Mouse (Mus musculus) layer of hippocampus, adult 9-11 months (tissue): Measurements from ENCODE around the gene Prex1.
A peak's percentile ranks its signal among the peaks of the same experiment; 100 is the strongest.

ENCODE experiments used
- DNase-seq: peaks from one replicate; pipeline ENCODE4 v3.0.0; 2022

Prex1 gene

DNA sequence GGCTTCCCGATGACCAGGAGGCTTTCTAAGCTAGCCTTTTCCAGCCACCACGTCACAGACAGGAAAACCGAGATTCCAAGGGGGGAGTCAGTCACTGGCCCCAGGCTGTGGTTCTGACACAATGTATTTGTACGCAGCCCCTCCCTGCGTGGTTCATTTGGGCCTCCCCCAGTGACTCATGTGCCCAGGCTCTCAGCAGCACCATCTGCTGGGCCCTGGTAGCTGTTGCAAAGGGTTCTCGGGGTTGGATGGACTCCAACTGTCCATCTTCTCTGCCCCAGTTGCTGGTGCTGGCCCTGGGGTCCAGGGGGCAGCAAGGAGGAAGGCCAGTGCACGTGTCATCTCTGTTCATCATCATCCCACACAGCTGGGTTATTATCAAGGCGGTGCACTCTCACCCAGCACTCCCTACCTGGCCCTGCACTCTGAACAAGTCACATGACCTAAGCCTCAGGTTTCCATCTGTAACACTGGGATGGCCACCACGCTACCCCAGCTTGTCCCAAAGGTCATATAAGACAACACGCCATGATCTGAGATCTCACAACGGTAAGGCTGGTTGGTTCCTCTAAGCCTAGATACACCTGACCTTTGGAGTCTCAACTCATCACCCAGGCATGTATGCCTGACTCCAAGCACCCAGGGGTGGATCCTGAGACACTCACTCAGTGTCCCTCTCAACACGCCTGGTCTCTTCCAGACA is 115.0 kb downstream of the Prex1 start:
- no peak for DNase-seq

DNA sequence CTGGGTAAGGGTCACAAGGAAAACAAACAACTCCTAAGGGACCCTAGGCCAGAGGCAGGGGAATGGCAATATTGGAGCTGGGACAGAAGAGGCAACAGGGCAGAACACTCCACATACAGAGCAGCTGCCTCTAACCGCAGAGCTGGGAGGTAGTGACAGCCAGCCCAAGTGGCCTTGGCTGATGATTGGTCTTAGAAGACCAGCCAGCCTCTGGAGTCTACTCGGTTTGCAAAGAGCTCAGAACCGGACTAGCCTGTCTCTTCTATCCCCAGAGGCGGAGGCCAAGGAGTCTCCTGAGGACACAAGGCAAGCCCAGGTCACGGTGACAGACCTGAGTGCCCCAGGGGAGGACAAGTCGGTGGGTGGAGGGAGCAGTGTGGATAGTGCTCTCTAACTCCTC is 115.9 kb downstream of the Prex1 start:
- no peak for DNase-seq

DNA sequence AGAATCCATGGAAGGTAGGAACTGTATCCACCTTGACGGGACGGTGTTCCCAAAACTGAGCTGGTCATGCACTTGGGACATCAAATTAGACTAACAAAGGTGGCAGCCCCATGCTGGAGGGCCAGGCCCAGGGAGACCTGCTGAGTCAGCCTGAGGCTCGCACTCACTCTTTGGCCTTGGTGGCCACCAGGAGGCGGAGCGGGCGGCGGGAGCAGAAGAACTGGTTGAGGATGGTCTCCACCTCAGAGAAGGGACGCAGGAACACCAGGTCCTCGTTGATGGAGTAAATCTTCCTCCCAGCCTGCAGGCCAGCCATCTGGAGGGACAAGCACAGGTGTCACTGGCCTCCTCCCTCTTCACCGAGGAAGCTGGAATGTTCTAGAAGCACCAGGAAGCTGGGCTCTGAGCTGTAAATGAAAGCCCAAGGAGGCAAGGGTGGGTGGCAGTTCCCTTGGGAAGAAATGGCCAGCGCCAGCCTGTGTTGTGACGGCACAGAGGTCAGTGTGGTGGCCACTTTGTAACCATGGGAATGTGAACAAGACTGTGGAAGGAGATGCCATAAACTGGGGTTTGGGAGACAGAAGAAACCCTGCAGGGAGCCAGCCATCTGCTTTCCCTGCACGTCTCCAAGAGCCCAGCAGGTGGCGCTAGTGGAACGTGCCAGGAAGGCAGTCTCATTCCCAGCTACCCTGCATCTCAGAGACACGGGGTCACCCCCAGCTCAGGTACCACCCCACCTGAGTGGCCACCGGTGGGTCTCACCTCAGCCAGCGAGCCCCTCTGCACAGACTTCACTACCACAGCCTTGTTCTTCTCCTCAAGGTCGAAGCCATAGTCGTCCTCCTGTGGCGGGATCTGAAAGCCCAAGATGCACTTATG is 121.4 kb downstream of the Prex1 start:
- peak; percentile 66 for DNase-seq

DNA sequence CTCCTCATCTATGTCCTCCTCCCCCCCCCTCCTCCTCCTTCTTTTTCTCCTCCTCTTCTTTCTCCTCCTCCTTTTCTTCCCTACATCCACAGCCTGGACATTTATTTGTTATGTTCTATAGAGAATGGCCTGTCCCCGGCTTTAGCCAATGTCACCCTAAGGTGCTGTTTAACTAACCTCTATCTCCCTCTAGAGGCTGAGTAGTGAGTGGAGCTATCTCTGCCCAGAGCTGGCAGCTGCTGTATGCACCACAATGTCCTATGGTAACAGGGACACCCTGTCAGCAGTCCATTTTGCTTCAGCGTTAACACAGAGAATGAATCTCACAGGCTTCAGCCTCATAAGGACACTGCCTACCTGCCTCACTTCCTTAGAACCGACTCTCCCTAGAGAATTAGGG is 129.1 kb downstream of the Prex1 start:
- DNase-seq = no peak

DNA sequence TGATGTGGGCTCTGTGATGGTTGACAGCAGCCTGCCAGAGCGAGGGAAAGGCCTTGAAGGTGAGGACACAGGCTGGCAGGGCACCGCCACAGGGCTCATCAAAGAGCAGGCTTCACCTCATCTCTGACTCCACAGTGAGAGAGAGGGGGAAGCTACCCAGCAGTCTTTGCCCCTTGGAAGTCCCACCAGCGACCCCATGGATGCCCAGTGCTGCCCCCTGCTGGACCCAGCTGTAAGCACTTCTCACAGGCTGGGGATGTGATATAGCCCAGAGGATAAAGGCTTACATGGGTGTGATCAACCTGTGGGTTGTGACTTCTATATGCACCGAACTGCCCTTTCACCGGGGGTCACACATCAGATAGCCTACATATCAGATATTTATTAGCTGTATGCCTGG is 130.3 kb downstream of the Prex1 start:
- DNase-seq = no peak

DNA sequence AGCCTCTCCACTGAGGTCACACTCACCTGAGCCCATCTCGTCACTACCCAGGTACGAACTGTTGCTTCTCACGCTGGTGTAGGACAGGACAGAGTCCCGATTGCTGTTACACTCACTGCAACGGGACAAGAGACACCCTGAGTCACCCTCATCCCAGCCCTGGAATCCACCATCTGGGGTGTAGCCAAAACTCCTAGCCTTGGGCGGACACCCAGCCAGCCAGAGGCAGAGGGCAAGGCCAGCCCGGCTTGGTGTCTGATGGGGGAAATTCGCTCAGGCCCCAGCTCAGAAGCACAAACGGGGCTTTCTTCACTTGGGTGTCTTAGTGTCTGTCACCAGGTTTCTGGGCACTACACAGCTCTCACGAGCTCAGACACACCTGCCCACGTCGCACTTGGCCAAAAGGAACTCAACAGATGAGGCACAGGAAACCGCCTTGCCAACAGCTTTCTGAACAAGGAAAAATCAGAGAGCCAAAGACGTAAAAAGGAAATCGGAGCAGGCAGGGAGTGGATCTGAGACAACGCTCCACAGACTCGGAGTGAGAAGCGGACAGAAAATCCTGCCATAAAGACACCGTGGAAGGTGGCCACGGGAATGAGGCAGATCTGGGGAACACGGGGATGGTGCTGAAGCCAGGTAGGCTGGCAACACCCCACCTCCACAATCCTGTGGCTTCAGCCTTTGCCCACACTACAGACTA is 131.6 kb downstream of the Prex1 start:
- peak; percentile 50 for DNase-seq

DNA sequence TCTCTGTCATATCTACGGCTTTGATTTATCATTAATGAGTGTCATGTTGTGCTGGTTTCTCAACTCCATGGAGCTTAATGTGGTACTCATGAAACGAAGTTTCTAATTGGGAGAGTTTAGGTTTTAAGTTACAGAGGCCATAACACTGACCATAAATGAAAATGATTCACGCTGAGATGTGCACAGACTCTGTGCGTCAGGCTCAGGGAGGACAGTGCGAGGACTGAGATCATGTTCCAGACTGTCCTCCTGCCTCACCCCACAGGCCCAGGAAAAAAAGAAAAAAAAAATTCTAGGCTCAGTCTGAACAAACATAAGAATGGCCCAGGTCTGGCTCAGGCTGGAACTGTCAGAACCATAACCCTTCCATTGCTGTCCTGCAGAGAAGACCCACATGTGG is 133.8 kb downstream of the Prex1 start:
- DNase-seq = no peak

DNA sequence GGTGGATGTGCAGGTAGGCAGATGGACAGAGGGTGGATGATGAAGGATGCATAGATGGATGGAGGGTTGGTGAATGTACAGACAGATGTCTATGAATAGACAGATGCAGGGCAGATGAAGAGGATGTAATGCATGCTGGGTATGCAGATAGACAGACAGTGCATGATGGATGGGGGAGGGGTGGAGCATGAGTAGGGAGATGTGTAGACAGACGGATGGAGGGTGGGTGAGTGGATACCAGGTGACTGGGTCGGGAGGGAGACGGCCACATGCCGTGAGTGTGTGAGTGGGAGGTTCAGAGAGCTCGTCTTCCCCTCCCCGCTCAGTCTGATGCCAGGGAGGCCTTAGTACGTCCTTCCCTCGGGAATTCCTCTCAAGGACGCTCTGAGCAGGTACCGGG is 134.3 kb downstream of the Prex1 start:
- DNase-seq = no peak

DNA sequence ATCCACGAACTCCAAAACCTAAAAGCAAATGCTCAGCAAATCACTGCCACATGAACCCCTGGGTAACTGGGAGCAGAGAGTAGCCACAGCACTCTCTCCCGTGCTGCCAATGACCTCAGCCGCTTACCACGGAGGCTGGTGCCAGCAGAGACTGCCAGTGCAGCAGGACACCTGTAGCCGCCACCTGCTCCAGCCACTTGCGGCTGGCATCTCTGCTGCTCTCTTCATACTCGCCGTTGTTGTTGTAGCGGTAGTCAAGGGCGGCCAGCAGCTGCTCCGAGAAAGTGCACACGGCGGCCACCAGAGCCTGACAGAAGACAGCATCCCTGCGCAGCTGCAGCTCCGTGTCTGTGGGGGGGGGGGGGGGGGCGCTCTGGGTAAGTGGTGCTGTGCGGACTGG is 138.2 kb downstream of the Prex1 start:
- DNase-seq = no peak

DNA sequence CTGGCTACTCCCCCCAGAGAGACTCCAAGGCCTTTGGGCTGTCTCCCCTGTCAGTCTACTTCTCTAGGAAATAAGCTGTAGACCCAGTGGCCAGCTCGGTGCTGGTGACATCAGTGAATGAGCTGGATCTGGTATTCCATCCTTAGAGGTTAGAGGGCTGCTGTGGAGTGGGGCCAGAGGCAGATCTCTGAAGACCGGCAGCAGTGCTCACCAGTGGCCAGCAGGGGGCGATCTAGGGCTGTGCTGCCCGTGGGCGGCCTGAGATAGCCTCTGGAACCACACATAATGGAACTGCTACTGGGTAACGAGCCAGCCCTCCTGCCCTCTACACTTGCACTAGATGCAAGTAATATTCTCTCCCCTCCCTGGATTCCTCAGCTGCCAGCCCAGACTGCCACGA is 138.7 kb downstream of the Prex1 start:
- DNase-seq = no peak

DNA sequence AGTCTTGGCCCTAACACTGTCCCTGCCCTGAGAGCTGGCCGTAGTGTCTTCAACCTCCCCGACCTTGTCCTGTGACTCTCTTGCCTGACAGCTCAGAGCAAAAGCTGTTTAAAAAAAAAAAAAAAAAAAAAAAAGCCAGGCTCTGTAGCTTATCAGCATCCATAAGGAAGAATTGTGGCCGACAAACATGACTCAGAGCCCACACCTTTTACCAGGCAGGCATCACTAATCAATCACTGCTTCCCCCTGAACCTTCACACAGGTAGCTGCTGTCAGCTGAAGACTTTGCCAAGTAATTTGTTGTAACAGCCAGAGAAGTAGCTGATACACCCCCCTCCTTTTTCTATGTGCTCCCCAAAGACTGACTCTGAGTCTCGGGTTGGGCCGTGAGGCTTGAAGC is 140.0 kb downstream of the Prex1 start:
- DNase-seq = no peak

DNA sequence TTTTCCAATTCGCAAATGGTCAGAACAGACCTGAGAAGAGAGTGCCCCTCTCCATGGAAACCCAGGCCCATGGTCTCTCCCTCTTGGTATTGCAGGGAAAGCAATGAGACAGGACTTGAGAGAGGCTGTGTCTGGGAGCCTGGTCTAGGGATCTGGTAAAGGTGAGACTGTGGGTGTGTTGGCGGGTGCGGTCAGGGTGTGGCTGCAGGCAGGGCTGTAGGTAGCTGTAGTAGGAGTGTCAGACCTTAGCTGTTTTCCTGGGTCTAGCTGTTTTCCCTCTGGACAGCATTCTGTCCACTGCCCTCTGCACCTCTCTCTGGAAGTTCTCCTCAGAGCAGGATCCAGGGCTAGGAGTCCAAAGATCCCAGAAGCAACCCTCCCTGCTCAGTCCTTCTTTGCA is 141.3 kb downstream of the Prex1 start:
- DNase-seq = no peak

DNA sequence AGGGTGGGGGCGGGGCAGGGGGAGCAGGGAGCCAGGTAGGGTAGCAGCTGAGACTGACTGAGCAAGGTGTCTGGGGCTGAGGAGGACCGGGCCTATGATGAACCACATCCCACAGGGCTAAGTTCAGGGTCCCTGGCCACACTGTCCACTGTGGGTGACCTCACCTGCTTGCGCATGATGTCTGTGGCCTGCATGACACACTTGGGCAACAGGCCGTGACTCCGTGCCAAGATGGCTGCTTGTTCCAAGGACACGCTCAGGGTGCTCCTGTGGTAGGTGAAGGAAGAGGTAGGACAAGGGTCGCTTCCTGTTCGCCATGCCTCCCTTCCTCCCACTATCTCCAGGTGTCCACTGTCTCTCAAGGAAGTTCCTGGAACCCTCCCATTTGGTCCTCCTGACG is 144.4 kb downstream of the Prex1 start:
- no peak for DNase-seq

DNA sequence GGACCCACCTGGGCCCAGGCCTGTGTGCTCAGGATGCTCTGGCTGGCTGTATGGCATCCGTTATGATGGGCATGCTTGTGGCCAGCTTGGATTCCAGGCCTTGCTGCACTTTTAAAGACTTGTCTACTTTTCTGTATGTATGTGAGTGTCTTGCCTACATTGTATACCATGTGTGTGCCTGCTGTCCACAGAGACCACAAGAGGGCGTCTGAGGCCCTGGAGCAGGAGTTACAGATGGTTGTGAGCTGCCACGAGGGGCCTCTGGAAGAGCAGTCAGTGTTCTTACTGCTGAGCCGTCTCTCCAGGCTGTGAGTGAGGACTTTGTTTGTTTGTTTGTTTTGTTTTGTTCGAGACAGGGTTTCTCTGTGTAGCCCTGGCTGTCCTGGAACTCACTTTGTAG is 148.1 kb downstream of the Prex1 start:
- no peak for DNase-seq

DNA sequence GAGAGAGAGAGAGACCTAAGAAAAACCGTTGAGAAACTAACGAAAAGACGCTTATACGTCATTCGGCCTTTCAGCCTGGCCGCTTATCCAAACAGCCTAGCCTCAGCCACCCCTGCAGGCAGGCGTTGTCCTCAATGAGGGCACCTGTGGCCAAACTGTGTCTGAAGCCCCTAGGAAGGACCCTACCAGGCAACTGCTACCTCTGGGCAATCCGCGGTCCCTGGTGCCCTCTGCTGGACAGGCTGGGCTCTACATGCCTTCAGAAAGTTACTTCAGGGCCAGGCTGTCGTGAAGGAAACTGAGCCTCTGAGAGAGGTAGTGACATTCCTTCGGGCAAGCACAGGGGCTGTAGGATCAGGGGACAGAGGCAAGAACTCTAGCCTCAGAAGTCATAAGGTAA is 149.2 kb downstream of the Prex1 start:
- DNase-seq = no peak

DNA sequence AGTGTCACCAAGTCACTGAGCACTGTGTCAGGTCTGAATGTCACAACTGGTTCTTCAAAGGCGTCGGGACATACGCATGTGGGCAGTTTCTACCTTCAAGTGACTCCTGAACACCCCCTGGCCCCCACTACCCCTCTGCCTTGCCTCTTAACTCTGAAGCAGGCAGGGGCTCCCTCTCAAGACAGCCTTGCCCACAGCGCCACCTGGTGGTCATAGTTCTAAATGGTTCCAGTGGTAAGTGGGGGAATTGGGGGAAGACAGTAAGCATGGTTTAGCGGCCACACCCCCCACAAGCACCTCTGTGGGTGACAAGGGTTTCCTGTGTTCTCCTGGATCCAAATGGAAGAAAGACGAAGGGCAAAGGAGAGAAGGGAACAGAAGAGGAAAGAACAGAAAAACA is 149.7 kb downstream of the Prex1 start:
- DNase-seq = peak; percentile 70

DNA sequence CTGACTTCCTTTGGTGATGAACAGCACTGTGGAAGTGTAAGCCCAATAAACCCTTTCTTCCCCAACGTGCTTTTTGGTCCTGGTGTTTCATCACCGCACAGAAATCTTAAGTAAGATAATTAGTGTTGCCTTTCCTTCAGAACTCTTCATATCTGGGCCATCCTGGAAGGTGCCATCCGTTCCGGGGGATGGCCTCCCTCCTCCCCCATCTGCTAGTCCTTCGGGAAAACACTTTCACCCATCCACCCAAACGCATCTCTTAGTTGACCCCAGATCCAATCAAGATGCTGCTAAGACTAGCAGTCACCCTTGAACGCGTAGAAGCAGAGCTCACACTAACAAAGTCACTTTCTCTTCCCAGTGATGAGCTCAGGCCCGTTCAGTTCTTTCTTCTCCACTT is 150.6 kb downstream of the Prex1 start:
- DNase-seq = no peak

DNA sequence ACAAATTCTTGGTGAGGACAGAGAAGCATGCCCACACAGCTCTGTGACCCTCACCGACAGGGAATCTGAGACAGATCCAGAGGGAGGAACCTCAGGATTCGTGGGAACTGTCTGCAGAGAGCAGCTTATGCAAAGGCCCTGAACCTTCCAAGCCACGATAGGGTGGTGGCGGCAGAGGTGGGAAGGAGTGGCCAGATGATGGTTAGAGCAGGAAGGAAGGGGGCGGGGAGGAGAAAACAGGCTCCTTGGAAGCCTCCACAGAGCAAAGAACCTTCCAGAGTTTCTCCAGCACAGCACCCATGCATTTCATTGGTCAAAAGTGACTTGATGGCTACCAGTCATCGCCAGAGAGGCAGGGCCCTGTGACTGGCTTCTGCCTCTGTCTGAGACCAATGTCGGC is 151.9 kb downstream of the Prex1 start:
- DNase-seq = no peak

DNA sequence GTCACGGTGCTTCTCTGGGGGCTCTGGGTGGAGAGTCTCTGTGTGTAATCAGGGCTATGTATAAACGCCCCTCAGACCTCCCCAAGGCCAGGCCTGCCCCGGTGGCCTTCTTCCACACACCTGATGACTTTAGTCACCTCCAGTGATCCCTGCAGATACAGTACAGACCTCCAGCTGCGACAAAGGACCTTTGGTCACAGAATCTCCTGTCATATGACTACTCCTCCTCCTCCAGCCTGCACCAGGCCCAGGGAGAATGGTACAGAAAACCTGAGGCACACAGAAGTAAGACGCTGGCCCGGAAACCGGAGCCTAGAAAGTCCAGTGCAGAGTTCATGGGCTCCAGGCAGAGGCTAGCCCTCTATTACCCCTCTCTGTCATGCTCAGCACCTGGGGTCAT is 152.8 kb downstream of the Prex1 start:
- DNase-seq = no peak

DNA sequence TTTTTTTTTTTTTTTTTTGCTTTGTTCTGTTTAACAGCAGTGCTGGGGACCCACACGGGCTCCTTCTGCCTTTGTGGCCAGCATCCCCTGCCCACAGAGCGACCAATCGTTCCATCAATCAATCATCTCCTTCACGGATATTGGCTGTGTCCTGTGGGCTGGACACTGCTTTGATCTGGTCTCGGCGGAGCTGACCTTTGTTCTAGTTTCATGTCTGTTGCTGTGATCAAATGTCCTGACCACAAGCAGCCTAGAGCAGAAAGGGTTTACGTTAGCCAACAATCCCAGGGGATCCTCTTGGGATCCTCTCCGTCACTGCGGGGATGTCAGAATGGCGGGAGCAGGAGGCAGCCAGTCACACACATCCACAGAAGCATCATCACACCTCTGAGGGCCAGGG is 154.1 kb downstream of the Prex1 start:
- DNase-seq = no peak

DNA sequence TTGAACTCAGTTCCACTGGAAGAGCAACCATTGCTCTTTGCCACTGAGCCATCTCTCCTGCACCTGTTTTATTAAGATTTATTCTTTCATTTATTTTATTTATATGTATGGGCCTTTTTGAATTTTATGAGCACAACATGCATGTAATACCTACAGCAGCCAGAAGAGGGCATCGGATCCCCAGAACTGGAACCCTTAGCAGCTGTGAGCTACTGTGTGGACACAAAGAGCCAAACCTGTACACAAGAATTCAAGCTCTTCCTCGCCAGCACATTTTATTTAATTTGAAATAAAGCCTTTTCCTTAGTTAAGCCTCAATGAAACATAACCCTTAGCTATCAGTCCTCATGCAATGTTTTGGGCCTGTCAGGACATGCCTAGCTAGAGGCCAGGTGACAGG is 158.1 kb downstream of the Prex1 start:
- DNase-seq = no peak

DNA sequence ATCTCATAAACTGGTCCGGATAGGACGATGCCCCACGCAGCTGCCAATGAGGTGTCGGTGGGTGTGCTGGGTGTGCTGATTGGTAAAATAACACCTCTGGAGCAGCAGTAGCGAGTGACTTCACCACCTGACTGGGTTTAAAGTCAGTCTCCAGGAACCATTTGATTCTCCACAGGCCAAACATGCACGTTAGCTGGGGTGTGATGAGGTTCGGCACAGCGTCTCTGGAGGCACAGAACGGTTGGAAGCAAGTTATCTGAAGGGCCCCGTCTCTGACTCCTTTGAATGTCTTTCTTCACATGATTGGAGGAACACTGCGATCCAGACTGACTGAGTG is 159.5 kb downstream of the Prex1 start:
- DNase-seq = no peak

DNA sequence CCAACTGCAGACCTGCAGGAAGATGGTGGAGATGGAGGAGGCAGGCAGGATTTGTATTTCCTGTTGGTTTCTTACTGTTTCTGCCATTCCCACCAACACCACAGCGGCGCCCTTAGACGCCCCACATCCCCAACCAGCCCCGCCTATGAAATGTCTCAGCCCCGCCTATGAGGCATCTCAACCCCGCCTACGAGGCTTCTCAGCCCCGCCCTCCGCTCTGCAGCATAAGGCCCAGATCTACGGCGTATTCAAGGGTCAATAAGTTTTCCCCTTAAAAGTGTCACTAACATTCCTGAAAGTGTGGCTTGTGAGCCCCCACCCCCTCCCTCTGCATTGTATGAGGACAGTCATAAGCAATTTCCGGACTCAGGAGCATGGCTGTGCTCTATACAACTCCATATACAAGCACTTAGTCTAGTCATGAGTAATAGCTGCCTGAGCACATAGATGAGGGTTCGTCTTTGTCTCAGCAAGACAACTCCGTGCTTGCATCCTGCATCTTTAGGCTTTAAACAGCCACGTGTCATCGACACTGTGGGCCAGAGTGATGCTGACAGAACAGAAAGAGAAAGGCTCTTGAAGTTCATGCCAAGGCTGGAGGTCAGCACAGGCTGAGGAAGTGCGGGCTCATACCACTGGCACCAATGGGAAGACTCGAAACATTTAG is 160.0 kb downstream of the Prex1 start:
- no peak for DNase-seq

DNA sequence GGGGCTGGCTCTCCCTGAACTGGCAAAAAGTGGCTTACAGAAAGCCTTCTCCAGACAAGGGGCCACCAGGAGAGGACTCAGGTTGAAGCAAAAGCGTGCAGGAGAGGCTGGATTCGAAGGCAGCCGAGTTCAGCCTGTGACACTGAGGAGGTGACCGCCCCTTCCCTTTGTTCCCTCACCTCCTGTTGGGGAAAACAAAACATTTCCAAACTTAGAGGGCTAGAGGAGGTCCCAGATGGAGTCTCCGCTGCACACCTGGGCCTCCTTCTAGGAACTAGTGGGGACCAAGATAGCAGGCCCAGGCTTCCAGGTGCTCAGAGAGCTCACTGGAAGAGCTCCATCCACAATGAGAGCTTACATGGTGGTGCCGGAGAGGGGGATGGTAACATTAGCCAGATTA is 161.0 kb downstream of the Prex1 start:
- no peak for DNase-seq
